Mouse (Mus musculus) brown adipose tissue, adult 24 weeks (tissue): ENCODE results near the gene Tesk1. TPM values are rescaled to one million over a fixed set of nuclear protein-coding genes. Genes with fewer than 3 reads are reported as not detected.

Experiments
- H3K27ac ChIP-seq: fragments of 200-500 bp; replicated peaks from 2 replicates; pipeline ENCODE4 v1.5.1; 2012; ENCODE audit warnings: low read depth, mild to moderate bottlenecking, low read length
- H3K4me1 ChIP-seq: fragments of 200-500 bp; 2 replicates; pipeline ENCODE4 v1.6.1; 2012; ENCODE audit warnings: low read length, mixed read lengths; ENCODE audit not compliant: control insufficient read depth, insufficient read depth, insufficient read length
- H3K4me3 ChIP-seq: fragments of 200-500 bp; 2 replicates; pipeline ENCODE4 v1.5.1; 2012; ENCODE audit warnings: low read depth, mild to moderate bottlenecking, low read length, moderate library complexity; ENCODE audit not compliant: insufficient read depth
- polyA plus RNA-seq: library from polyadenylated mRNA; stranded (reverse); fragments of >200 nt; gene quantifications from 2 replicates; pipeline ENCODE4 v1.2.4, GENCODE M21; 2012; ENCODE audit not compliant: missing spikeins, insufficient read depth, insufficient read length

The Tesk1 gene
- polyA plus RNA-seq, 1 experiment, result 37.9 TPM

GRCm38 (mm10) chr4:43414761-43415160 lies 27.0 kb upstream of the Tesk1 start:
- Histone ChIP-seq H3K4me1 (peaks cover 19% of the 10 kb centered on the region), H3K4me3 (no peak overlapping the region), H3K27ac (no peak overlapping the region)

GRCm38 (mm10) chr4:43415221-43416070 lies 26.3 kb upstream of the Tesk1 start:
- no peak overlapping the region for H3K4me3 ChIP-seq
- H3K27ac ChIP-seq, result no peak overlapping the region
- peaks cover 21% of the 10 kb centered on the region for H3K4me1 ChIP-seq

GRCm38 (mm10) chr4:43416071-43416490 lies 25.7 kb upstream of the Tesk1 start:
- H3K4me1 ChIP-seq, result peaks cover 21% of the 10 kb centered on the region
- H3K4me3 ChIP-seq, result no peak overlapping the region
- no peak overlapping the region for H3K27ac ChIP-seq

- Histone ChIP-seq H3K27ac (peak overlapping the region; percentile 89), H3K4me3 (no peak overlapping the region), H3K4me1 (peaks cover 17% of the 10 kb centered on the region)
These were observed 24.3 kb upstream of the Tesk1 start for GRCm38 (mm10) chr4:43417269-43418062.

- Histone ChIP-seq H3K27ac (peak overlapping the region; percentile 89), H3K4me3 (no peak overlapping the region), H3K4me1 (peaks cover 18% of the 10 kb centered on the region)
These were observed 23.3 kb upstream of the Tesk1 start for GRCm38 (mm10) chr4:43418450-43418849.

GRCm38 (mm10) chr4:43418973-43419656 lies 22.6 kb upstream of the Tesk1 start:
- peaks cover 16% of the 10 kb centered on the region for H3K4me1 ChIP-seq
- peak overlapping the region; percentile 10 for H3K4me3 ChIP-seq
- peak overlapping the region; percentile 100 for H3K27ac ChIP-seq

- Histone ChIP-seq H3K27ac (peak overlapping the region; percentile 100), H3K4me3 (peak overlapping the region; percentile 10), H3K4me1 (peaks cover 16% of the 10 kb centered on the region)
These were observed 21.9 kb upstream of the Tesk1 start for GRCm38 (mm10) chr4:43419801-43420281.

- Histone ChIP-seq H3K27ac (peak overlapping the region; percentile 100), H3K4me3 (0 out of 2 replicates have a peak overlapping the region, but pooled peaks have one; percentile 9), H3K4me1 (peaks cover 16% of the 10 kb centered on the region)
These were observed 21.4 kb upstream of the Tesk1 start for GRCm38 (mm10) chr4:43420305-43420704.

GRCm38 (mm10) chr4:43421632-43422240 lies 20.0 kb upstream of the Tesk1 start:
- Histone ChIP-seq H3K27ac (no peak overlapping the region), H3K4me3 (no peak overlapping the region), H3K4me1 (peaks cover 16% of the 10 kb centered on the region)

- 0 out of 2 replicates have a peak overlapping the region, but pooled peaks have one; percentile 25 for H3K4me3 ChIP-seq
- H3K27ac ChIP-seq, result peak overlapping the region; percentile 42
- H3K4me1 ChIP-seq, result peaks cover 10% of the 10 kb centered on the region
These were observed 18.3 kb upstream of the Tesk1 start for GRCm38 (mm10) chr4:43423267-43423934.

- H3K27ac ChIP-seq, result no peak overlapping the region
These were observed 17.7 kb upstream of the Tesk1 start for GRCm38 (mm10) chr4:43424072-43424471.

GRCm38 (mm10) chr4:43425197-43425596 lies 16.5 kb upstream of the Tesk1 start:
- Histone ChIP-seq H3K4me3 (no peak overlapping the region), H3K4me1 (peaks cover 4% of the 10 kb centered on the region), H3K27ac (no peak overlapping the region)

More at GRCm38 (mm10) chr4:43424072-43424471, 17.7 kb upstream of the Tesk1 start:
- H3K4me3 ChIP-seq, result no peak overlapping the region
- H3K4me1 ChIP-seq, result peaks cover 9% of the 10 kb centered on the region

- H3K4me3 ChIP-seq, result no peak overlapping the region
These were observed 15.9 kb upstream of the Tesk1 start for GRCm38 (mm10) chr4:43425648-43426380.

More at GRCm38 (mm10) chr4:43425648-43426380, 15.9 kb upstream of the Tesk1 start:
- H3K27ac ChIP-seq, result no peak overlapping the region
- peaks cover 4% of the 10 kb centered on the region for H3K4me1 ChIP-seq
